ENCODE assay signal across 28 mouse cellular contexts in the genomic region with DNA sequence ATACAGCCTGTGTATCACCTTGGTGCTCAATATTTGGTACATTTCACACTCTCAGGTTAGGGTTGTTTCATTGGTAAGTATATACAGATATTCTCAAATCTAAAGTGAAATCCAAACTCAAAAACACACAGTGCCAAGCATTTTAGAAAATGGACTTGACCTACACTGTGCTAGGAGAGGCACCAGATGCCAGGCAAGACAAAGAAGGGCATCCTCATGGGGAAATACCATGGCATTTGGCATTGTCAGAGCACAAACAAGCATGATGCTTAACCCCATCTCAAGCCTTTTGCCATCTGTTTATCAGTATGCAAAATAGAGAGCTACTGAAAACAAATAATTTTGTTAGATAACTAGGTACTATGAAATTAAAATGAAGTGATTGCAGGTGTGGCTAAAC.
A peak's percentile ranks its signal among the peaks of the same experiment; 100 is the strongest.
DNase-seq lines count a peak whose midpoint lies in the region; ATAC-seq lines count a peak whose summit lies in the region.
"Had no signal": no experiment of that assay in that cellular context is flagged by ENCODE, and none has a peak within 500 bp of the region (broad histone marks: within the 10 kb centered on the region; RNA-seq: fewer than 3 reads in every experiment).

No protein-coding gene starts in this region.

- no peaks in the 10 kb centered on the region for H3K27me3 ChIP-seq in hindbrain, embryonic 15.5 days
- no peaks in the 10 kb centered on the region for H3K27me3 ChIP-seq in hindbrain, embryonic 11.5 days (ENCODE audit: control insufficient read depth, insufficient read depth, low read length)
- no peaks in the 10 kb centered on the region for H3K27me3 ChIP-seq in kidney, embryonic 14.5 days (ENCODE audit: control insufficient read depth, insufficient read depth, low read length)
- H3K27me3 ChIP-seq: CH12.LX; embryonic facial prominence, embryonic 13.5 days; forebrain, embryonic 13.5 days; heart, embryonic 15.5 days; limb, embryonic 12.5 days; liver, embryonic 12.5 days; midbrain, embryonic 13.5 days; Patski; stomach, embryonic 15.5 days had no signal

- ATAC-seq in hindbrain, embryonic 15.5 days (ENCODE audit: low FRiP score, low read depth) = 0 out of 2 replicates have a peak, but pooled peaks have one; percentile 54
- no peak for ATAC-seq in hindbrain, embryonic 11.5 days (ENCODE audit: low FRiP score)
- ATAC-seq in kidney, embryonic 14.5 days (ENCODE audit: low FRiP score, low TSS enrichment) = no peak
- ATAC-seq: forebrain, embryonic 13.5 days; liver, embryonic 12.5 days; midbrain, embryonic 13.5 days; Patski had no signal

- H3K27ac ChIP-seq in hindbrain, embryonic 15.5 days (replicated peaks) = no peak overlapping the region
- H3K27ac ChIP-seq in hindbrain, embryonic 11.5 days (ENCODE audit: low read depth, low read length) = no peak overlapping the region
- H3K27ac ChIP-seq in kidney, embryonic 14.5 days (ENCODE audit: low read depth, low read length) = no peak overlapping the region
- H3K27ac ChIP-seq: embryonic facial prominence, embryonic 13.5 days; forebrain, embryonic 13.5 days; heart, embryonic 15.5 days; limb, embryonic 12.5 days; liver, embryonic 12.5 days; midbrain, embryonic 13.5 days; stomach, embryonic 15.5 days had no signal

- no peaks in the 10 kb centered on the region for H3K36me3 ChIP-seq in hindbrain, embryonic 15.5 days
- no peaks in the 10 kb centered on the region for H3K36me3 ChIP-seq in hindbrain, embryonic 11.5 days (ENCODE audit: control insufficient read depth, insufficient read depth, low read length)
- H3K36me3 ChIP-seq in kidney, embryonic 14.5 days (ENCODE audit: control insufficient read depth, insufficient read depth, low read length) = no peaks in the 10 kb centered on the region
- H3K36me3 ChIP-seq: heart, embryonic 15.5 days; liver, embryonic 12.5 days; midbrain, embryonic 13.5 days; stomach, embryonic 15.5 days had no signal

- H3K4me1 ChIP-seq in hindbrain, embryonic 15.5 days (replicated peaks) = peaks cover 22% of the 10 kb centered on the region
- no peaks in the 10 kb centered on the region for H3K4me1 ChIP-seq in hindbrain, embryonic 11.5 days (replicated peaks; ENCODE audit: control insufficient read depth, insufficient read depth, low read length)
- peaks cover 5% of the 10 kb centered on the region for H3K4me1 ChIP-seq in kidney, embryonic 14.5 days (ENCODE audit: control insufficient read depth, insufficient read depth, low read length)
- H3K4me1 ChIP-seq: liver, embryonic 12.5 days had no signal

- DNase-seq in hindbrain, embryonic 11.5 days (ENCODE audit: low spot score) = no peak
- DNase-seq in brain, adult 2 months (ENCODE audit: low read depth, low spot score) = peak; percentile 91
- peak; percentile 67 for DNase-seq in cerebellum, adult 11-12 months
- DNase-seq in cerebellum, postnatal 10 days = peak; percentile 60 to 63
- DNase-seq in embryo, embryonic 10.5 days (ENCODE audit: low spot score) = no peak
- DNase-seq: adrenal gland, adult 8-10 months; B cell, adult 2 months; embryo, embryonic 11 days; gastrocnemius, postnatal 36 days; heart, postnatal 36 days; kidney, adult 2 months; kidney, postnatal 10 days; lung, adult 18-20 months; lung, postnatal 10 days; right cerebral cortex, adult 18-20 months; right cerebral cortex, postnatal 4 days; thymus, postnatal 36 days had no signal

- H3K9me3 ChIP-seq in hindbrain, embryonic 15.5 days = no peaks in the 10 kb centered on the region
- no peaks in the 10 kb centered on the region for H3K9me3 ChIP-seq in hindbrain, embryonic 11.5 days (ENCODE audit: control insufficient read depth, low read length)
- H3K9me3 ChIP-seq in kidney, embryonic 14.5 days (ENCODE audit: control insufficient read depth, low read length) = no peaks in the 10 kb centered on the region
- H3K9me3 ChIP-seq: embryonic facial prominence, embryonic 13.5 days; forebrain, embryonic 13.5 days; heart, embryonic 15.5 days; limb, embryonic 12.5 days; liver, embryonic 12.5 days; midbrain, embryonic 13.5 days; stomach, embryonic 15.5 days had no signal

- no peak overlapping the region for H3K4me3 ChIP-seq in hindbrain, embryonic 15.5 days
- H3K4me3 ChIP-seq in hindbrain, embryonic 11.5 days (ENCODE audit: low read depth, low read length) = no peak overlapping the region
- H3K4me3 ChIP-seq in kidney, embryonic 14.5 days (ENCODE audit: low read length) = no peak overlapping the region
- H3K4me3 ChIP-seq: embryonic facial prominence, embryonic 13.5 days; forebrain, embryonic 13.5 days; heart, embryonic 15.5 days; limb, embryonic 12.5 days; liver, embryonic 12.5 days; midbrain, embryonic 13.5 days; stomach, embryonic 15.5 days had no signal

- H3K9ac ChIP-seq in hindbrain, embryonic 15.5 days = no peak overlapping the region
- H3K9ac ChIP-seq in hindbrain, embryonic 11.5 days (ENCODE audit: low read depth, low read length) = no peak overlapping the region
- H3K9ac ChIP-seq in kidney, embryonic 14.5 days (ENCODE audit: low read depth, low read length) = no peak overlapping the region
- H3K9ac ChIP-seq: embryonic facial prominence, embryonic 13.5 days; forebrain, embryonic 13.5 days; heart, embryonic 15.5 days; limb, embryonic 12.5 days; liver, embryonic 12.5 days; midbrain, embryonic 13.5 days; stomach, embryonic 15.5 days had no signal

- no peak overlapping the region for H3K4me2 ChIP-seq in hindbrain, embryonic 15.5 days
- no peak overlapping the region for H3K4me2 ChIP-seq in hindbrain, embryonic 11.5 days (replicated peaks; ENCODE audit: low read depth, low read length)
- H3K4me2 ChIP-seq in kidney, embryonic 14.5 days (replicated peaks; ENCODE audit: low read depth, low read length) = no peak overlapping the region
- H3K4me2 ChIP-seq: embryonic facial prominence, embryonic 13.5 days; forebrain, embryonic 13.5 days; heart, embryonic 15.5 days; limb, embryonic 12.5 days; liver, embryonic 12.5 days; midbrain, embryonic 13.5 days; stomach, embryonic 15.5 days had no signal

Comparison
In these comparisons a context has a peak if more than half of its experiments do, and no peak if none do; other contexts are left out.
1. DNase-seq: peak in brain, adult 2 months (single experiment), cerebellum, adult 11-12 months (single experiment) and cerebellum, postnatal 10 days (2 of 2); none in hindbrain, embryonic 11.5 days (single experiment) and embryo, embryonic 10.5 days (single experiment).